Mouse (Mus musculus) lung, postnatal 36 days (tissue): ENCODE measurements around the gene Commd6.

Experiments used
- DNase-seq: peaks from one replicate; pipeline ENCODE4 v3.0.0; 2022; ENCODE audit warnings: mixed read lengths

Commd6 gene

GRCm38 (mm10) chr14:101640153-101640843 is at the start of gene Commd6:
TSS of gene Commd6 (minus strand) at chr14:101640686.
- peak; percentile 97 for DNase-seq

GRCm38 (mm10) chr14:101688406-101688805 is 47.9 kb upstream of the Commd6 start:
- DNase-seq, result no peak

- DNase-seq, result no peak
Measured at GRCm38 (mm10) chr14:101687696-101688095, 47.2 kb upstream of the Commd6 start.

GRCm38 (mm10) chr14:101672226-101672625 is 31.7 kb upstream of the Commd6 start:
- DNase-seq, result no peak

- DNase-seq, result no peak
Measured at GRCm38 (mm10) chr14:101668626-101669025, 28.1 kb upstream of the Commd6 start.

GRCm38 (mm10) chr14:101666536-101666935 is 26.1 kb upstream of the Commd6 start:
- no peak for DNase-seq

GRCm38 (mm10) chr14:101666056-101666455 is 25.6 kb upstream of the Commd6 start:
- no peak for DNase-seq

- no peak for DNase-seq
Measured at GRCm38 (mm10) chr14:101664274-101664673, 23.8 kb upstream of the Commd6 start.

- DNase-seq, result no peak
Measured at GRCm38 (mm10) chr14:101661654-101662412, 21.3 kb upstream of the Commd6 start.

- no peak for DNase-seq
Measured at GRCm38 (mm10) chr14:101656307-101656706, 15.8 kb upstream of the Commd6 start.

- peak; percentile 14 for DNase-seq
Measured at GRCm38 (mm10) chr14:101654526-101654909, 14.0 kb upstream of the Commd6 start.

GRCm38 (mm10) chr14:101653581-101654525 is 13.4 kb upstream of the Commd6 start, which contains the start of gene Uchl3:
TSS of gene Uchl3 (plus strand) at chr14:101653967.
- peak; percentile 98 for DNase-seq

- DNase-seq, result no peak
Measured at GRCm38 (mm10) chr14:101652571-101652970, 12.1 kb upstream of the Commd6 start.

GRCm38 (mm10) chr14:101650551-101650950 is 10.1 kb upstream of the Commd6 start:
- DNase-seq, result no peak

- DNase-seq, result no peak
Measured at GRCm38 (mm10) chr14:101644948-101645347, 4.5 kb upstream of the Commd6 start.

GRCm38 (mm10) chr14:101637381-101637780 is 3.1 kb downstream of the Commd6 start:
- no peak for DNase-seq

GRCm38 (mm10) chr14:101635765-101636164 is 4.7 kb downstream of the Commd6 start:
- no peak for DNase-seq

- DNase-seq, result no peak
Measured at GRCm38 (mm10) chr14:101630548-101630947, 9.9 kb downstream of the Commd6 start.

- no peak for DNase-seq
Measured at GRCm38 (mm10) chr14:101617680-101618079, 22.8 kb downstream of the Commd6 start.

- no peak for DNase-seq
Measured at GRCm38 (mm10) chr14:101616178-101616577, 24.3 kb downstream of the Commd6 start.

GRCm38 (mm10) chr14:101613206-101613605 is 27.3 kb downstream of the Commd6 start:
- DNase-seq, result no peak

- DNase-seq, result no peak
Measured at GRCm38 (mm10) chr14:101610701-101611100, 29.8 kb downstream of the Commd6 start.
